Mouse (Mus musculus): ENCODE measurements around the gene Sorl1.

DNA sequence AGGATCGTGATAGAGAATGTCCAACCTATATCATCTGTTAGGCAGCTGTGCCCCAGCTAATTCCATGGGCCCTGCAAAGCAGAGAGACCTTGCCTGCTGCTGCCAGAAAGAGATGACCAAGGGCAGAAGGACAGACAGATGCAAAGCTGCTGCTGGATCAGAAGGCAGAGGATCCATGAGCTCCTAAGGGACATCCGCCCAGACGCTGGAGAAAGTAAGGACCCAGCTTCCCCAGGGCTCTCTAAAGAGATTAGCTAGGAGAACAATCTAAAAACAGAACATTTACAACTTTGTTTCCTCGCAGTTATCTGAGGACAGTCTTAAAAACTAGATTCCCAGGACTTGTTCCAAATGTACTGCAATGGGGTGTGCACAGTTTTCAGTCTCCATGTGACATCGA lies 131.3 kb downstream of the Sorl1 start:
- TF ChIP-seq POLR2A (IDR thresholded peaks at IDR 0.05; ENCODE audit: insufficient read length, low read depth): no peak
- TF ChIP-seq MAX (IDR thresholded peaks at IDR 0.05; ENCODE audit: low read depth): no peak

All from myocyte (in vitro differentiated cells).